In the genomic region with DNA sequence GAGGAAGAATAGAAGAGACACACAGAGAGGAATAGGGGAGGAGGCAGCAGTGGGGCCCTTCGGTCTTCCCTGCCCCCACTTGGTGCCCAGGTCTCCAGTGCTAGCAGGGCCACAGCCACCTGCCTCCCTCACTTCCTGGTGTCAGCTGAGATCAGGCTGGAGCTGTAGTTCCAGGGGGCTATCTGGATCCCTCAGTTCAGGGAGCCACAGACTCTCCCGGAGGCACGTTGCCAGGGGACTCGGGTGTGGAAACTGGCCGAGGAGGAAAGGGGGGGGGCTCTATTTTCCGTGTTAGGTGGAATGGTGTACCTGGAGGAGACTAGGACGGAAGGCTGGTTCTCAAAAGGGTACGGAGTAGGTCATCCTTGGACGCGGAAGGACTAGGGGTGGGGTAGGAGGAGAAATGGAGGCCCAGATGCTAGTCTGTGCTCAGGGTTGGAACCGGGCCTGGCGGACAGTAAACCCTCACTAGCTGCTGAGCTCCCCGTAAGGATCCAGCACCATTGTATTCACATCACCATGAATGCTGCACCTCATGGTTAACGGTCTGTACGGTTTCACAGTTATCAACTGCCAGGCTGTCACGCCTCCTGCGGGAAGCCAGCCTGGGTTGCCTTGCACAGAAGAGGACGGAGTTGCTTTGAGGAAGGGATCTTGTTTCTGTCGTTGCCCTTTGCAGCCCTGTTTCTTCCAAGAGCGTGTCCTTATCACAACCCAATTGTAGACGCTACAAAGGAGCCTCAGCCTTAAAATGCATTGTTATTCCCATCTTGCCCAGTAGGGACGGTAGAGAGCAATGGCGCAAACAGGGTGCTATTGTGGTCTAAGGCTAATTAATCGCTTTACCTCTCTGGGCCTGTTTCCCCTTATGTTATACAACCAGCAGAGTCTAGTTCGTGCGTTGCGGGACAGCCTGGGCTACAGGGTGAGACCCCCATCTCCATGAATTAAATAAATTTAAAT, we compare ENCODE assay signal across 7 mouse cellular contexts. TPM values are rescaled to one million over a fixed set of nuclear protein-coding genes. Genes with fewer than 3 reads are reported as not detected.
DNase-seq lines count a peak whose midpoint lies in the region; ATAC-seq and TF ChIP-seq lines count a peak whose summit lies in the region.

No protein-coding gene starts in this region.

- TF ChIP-seq EP300 in ES-Bruce4 (IDR thresholded peaks at IDR 0.05; ENCODE audit: insufficient read depth, low read depth, low read length): no peak

- no peaks in the 10 kb centered on the region for H3K27me3 ChIP-seq in ES-Bruce4 (ENCODE audit: control insufficient read depth, insufficient read depth, low read length, poor library complexity, severe bottlenecking)

- peaks cover 3% of the 10 kb centered on the region for H3K4me1 ChIP-seq in ES-Bruce4 (ENCODE audit: control insufficient read depth, insufficient read depth, low read length)
- H3K4me1 ChIP-seq in embryonic fibroblast, embryonic 13.5 days (ENCODE audit: control insufficient read depth, insufficient read depth, low read length): no peaks in the 10 kb centered on the region; the same call in 1 of the 2 replicates

- peak overlapping the region; percentile 42; the same call in 1 of the 2 replicates for H3K27ac ChIP-seq in ES-Bruce4 (ENCODE audit: insufficient read depth, low read length)
- H3K27ac ChIP-seq in embryonic fibroblast, embryonic 13.5 days (ENCODE audit: insufficient read depth, low read length): no peak overlapping the region

- DNase-seq in adrenal gland, postnatal 14 days: peak; percentile 70
- DNase-seq in layer of hippocampus, adult 9-10 months (ENCODE audit: low spot score): peak; percentile 69
- peak; percentile 74 for DNase-seq in lung, postnatal 14 days
- peak; percentile 42 for DNase-seq in right cerebral cortex, postnatal 25 days

- H3K9me3 ChIP-seq in ES-Bruce4 (replicated peaks; ENCODE audit: control insufficient read depth, insufficient read depth, low read length, poor library complexity, severe bottlenecking): no peaks in the 10 kb centered on the region

- H3K4me3 ChIP-seq in ES-Bruce4 (ENCODE audit: low read depth, low read length): peak overlapping the region; percentile 55
- no peak overlapping the region for H3K4me3 ChIP-seq in embryonic fibroblast, embryonic 13.5 days (ENCODE audit: insufficient read depth, low read length)

- TF ChIP-seq CTCF in ES-Bruce4 (IDR thresholded peaks at IDR 0.05; ENCODE audit: low read depth, low read length): peak; percentile 50
- TF ChIP-seq CTCF in embryonic fibroblast, embryonic 13.5 days (IDR thresholded peaks at IDR 0.05; ENCODE audit: borderline replicate concordance, insufficient read depth, low read length): peak; percentile 63; the same call in 1 of the 2 replicates

- ATAC-seq in hematopoietic stem cell, adult 5-6 weeks (replicated peaks in 1 of 2; ENCODE audit: insufficient read depth in 1 of 2, low FRiP score in 2 of 2, low TSS enrichment in 1 of 2, low read depth in 1 of 2, poor library complexity in 2 of 2, severe bottlenecking in 2 of 2): peak; percentile 16 to 25; a peak in 3 of 4 replicates

- H3K36me3 ChIP-seq in ES-Bruce4 (ENCODE audit: control insufficient read depth, insufficient read depth, low read length, poor library complexity, severe bottlenecking): no peaks in the 10 kb centered on the region

- peak overlapping the region; percentile 39 for H3K9ac ChIP-seq in ES-Bruce4 (ENCODE audit: low read depth, poor library complexity, severe bottlenecking)

- no peak for TF ChIP-seq POLR2A in ES-Bruce4 (IDR thresholded peaks at IDR 0.05; ENCODE audit: insufficient read depth, low read length)
- no peak for TF ChIP-seq POLR2A in embryonic fibroblast, embryonic 13.5 days (IDR thresholded peaks at IDR 0.05; ENCODE audit: low read depth, low read length)

RNA-seq across cellular contexts. Expression of a gene that starts 1.5 kb away (rescaled TPM):
- 18.4 and 18.9 TPM in 2 replicates for polyA plus RNA-seq in ES-Bruce4 (2011; ENCODE audit: insufficient read depth, insufficient read length, low read depth, missing spikeins)
- 29.1 and 37.2 TPM in 2 replicates for total RNA-seq in adrenal gland, postnatal 14 days (2021)
- 17.4 and 17.6 TPM in 2 replicates for polyA plus RNA-seq in embryonic fibroblast, embryonic 13.5 days (2011; ENCODE audit: insufficient read length, low read depth, missing spikeins)
- total RNA-seq in hematopoietic stem cell, adult 5-6 weeks (2017): 21.0 and 26.2 TPM in 2 replicates

RNA-seq across cellular contexts. Expression of a gene that starts 5.7 kb away (rescaled TPM):
- polyA plus RNA-seq in ES-Bruce4 (2011; ENCODE audit: insufficient read depth, insufficient read length, low read depth, missing spikeins): 8.1 and 10.8 TPM in 2 replicates
- 4.5 and 4.8 TPM in 2 replicates for total RNA-seq in adrenal gland, postnatal 14 days (2021)
- polyA plus RNA-seq in embryonic fibroblast, embryonic 13.5 days (2011; ENCODE audit: insufficient read length, low read depth, missing spikeins): not detected in 2 replicates
- not detected in 2 replicates for total RNA-seq in hematopoietic stem cell, adult 5-6 weeks (2017)

RNA-seq across cellular contexts. Expression of a gene that starts 7.0 kb away (rescaled TPM):
- polyA plus RNA-seq in ES-Bruce4 (2011; ENCODE audit: insufficient read depth, insufficient read length, low read depth, missing spikeins): not detected in 2 replicates
- total RNA-seq in adrenal gland, postnatal 14 days (2021): 0.30 and 1.0 TPM in 2 replicates
- polyA plus RNA-seq in embryonic fibroblast, embryonic 13.5 days (2011; ENCODE audit: insufficient read length, low read depth, missing spikeins): not detected in 2 replicates
- total RNA-seq in hematopoietic stem cell, adult 5-6 weeks (2017): 1.4 TPM in 1 of 2 replicates, not detected in the other

RNA-seq across cellular contexts. Expression of a gene that starts 45.2 kb away (rescaled TPM):
- 23.2 and 24.2 TPM in 2 replicates for polyA plus RNA-seq in ES-Bruce4 (2011; ENCODE audit: insufficient read depth, insufficient read length, low read depth, missing spikeins)
- 22.3 and 23.9 TPM in 2 replicates for total RNA-seq in adrenal gland, postnatal 14 days (2021)
- polyA plus RNA-seq in embryonic fibroblast, embryonic 13.5 days (2011; ENCODE audit: insufficient read length, low read depth, missing spikeins): 15.0 and 15.1 TPM in 2 replicates
- total RNA-seq in hematopoietic stem cell, adult 5-6 weeks (2017): 12.5 and 12.9 TPM in 2 replicates

RNA-seq across cellular contexts. Expression of a gene that starts 45.5 kb away (rescaled TPM):
- 152 and 177 TPM in 2 replicates for polyA plus RNA-seq in ES-Bruce4 (2011; ENCODE audit: insufficient read depth, insufficient read length, low read depth, missing spikeins)
- 382 and 386 TPM in 2 replicates for total RNA-seq in adrenal gland, postnatal 14 days (2021)
- 114 and 127 TPM in 2 replicates for polyA plus RNA-seq in embryonic fibroblast, embryonic 13.5 days (2011; ENCODE audit: insufficient read length, low read depth, missing spikeins)
- 42.8 and 67.8 TPM in 2 replicates for total RNA-seq in hematopoietic stem cell, adult 5-6 weeks (2017)
